Mouse (Mus musculus) heart, adult 2 months (tissue): ENCODE measurements around the gene Gpr22. TPM values are rescaled to one million over a fixed set of nuclear protein-coding genes. Genes with fewer than 3 reads are reported as not detected.
A peak's percentile ranks its signal among the peaks of the same experiment; 100 is the strongest.

ENCODE experiments used
- DNase-seq, 2 experiments: peaks; one replicate each; pipeline ENCODE4 v3.0.0; 2021
- H3K27ac ChIP-seq: fragments of 200-600 bp; 2 replicates; pipeline ENCODE4 v1.8.1; 2022
- H3K27me3 ChIP-seq: fragments of 200-500 bp; 2 replicates; pipeline ENCODE4 v1.6.1; 2012; ENCODE audit warnings: mild to moderate bottlenecking, low read length, inconsistent platforms, mixed read lengths; ENCODE audit not compliant: control insufficient read depth, insufficient read depth
- H3K36me3 ChIP-seq: fragments of 200-500 bp; 2 replicates; pipeline ENCODE4 v1.6.1; 2012; ENCODE audit warnings: low read length, inconsistent platforms; ENCODE audit not compliant: control insufficient read depth, insufficient read depth
- H3K4me1 ChIP-seq: fragments of 200-500 bp; 2 replicates; pipeline ENCODE4 v1.6.1; 2011; ENCODE audit warnings: low read length; ENCODE audit not compliant: control insufficient read depth, insufficient read depth
- H3K4me3 ChIP-seq: fragments of 200-600 bp; 2 replicates; pipeline ENCODE4 v1.8.1; 2022
- H3K79me2 ChIP-seq: fragments of 200-500 bp; replicated peaks from 2 replicates; pipeline ENCODE4 v1.6.1; 2012; ENCODE audit warnings: mild to moderate bottlenecking, inconsistent platforms, low read length, moderate library complexity, mixed read lengths; ENCODE audit not compliant: control insufficient read depth, insufficient read depth
- H3K9ac ChIP-seq: fragments of 200-500 bp; 2 replicates; pipeline ENCODE4 v1.6.1; 2012; ENCODE audit warnings: low read depth, mild to moderate bottlenecking, control low read depth, inconsistent platforms, low read length, mixed read lengths
- CTCF ChIP-seq: fragments of 200-600 bp; IDR thresholded peaks from 2 replicates; pipeline ENCODE4 v1.8.1; 2022; ENCODE audit warnings: antibody characterized with exemption, mild to moderate bottlenecking, moderate library complexity
- EP300 ChIP-seq: fragments of 200-500 bp; IDR thresholded peaks from 2 replicates; pipeline ENCODE4 v1.6.1; 2011; ENCODE audit warnings: low read depth, low read length, control low read depth; ENCODE audit not compliant: insufficient read depth
- POLR2A ChIP-seq: fragments of 200-500 bp; IDR thresholded peaks from 2 replicates; pipeline ENCODE4 v1.6.1; 2011; ENCODE audit warnings: mild to moderate bottlenecking, low read depth, low read length, control low read depth; ENCODE audit not compliant: insufficient read depth
- WGBS: fragments of 180-500 bp; shearing (Covaris S2); methylation state at CpG from one replicate; pipeline ENCODE4 v1.1.7; 2018; 5-methylcytosine and 5-hydroxymethylcytosine counted together
- intact Hi-C: fragments of 180-260 bp; cut with DNase I; formaldehyde crosslinking; loops from one replicate; pipeline ENCODE4 v1.15.1; 2025
- long read RNA-seq: library from polyadenylated mRNA; stranded (forward); transcript quantifications from one replicate; pipeline ENCODE4 v2.0.0, GENCODE M21; 2021
- polyA plus RNA-seq: library from polyadenylated mRNA; depleted of rRNA; stranded (reverse); fragments of >200 nt; gene quantifications from 2 replicates; pipeline ENCODE4 v1.2.3, GENCODE M21; 2012; rRNA removed
- total RNA-seq, 2 experiments: library from RNA; stranded (reverse); gene quantifications; 2 replicates each; pipeline ENCODE4 v1.2.3; 2021

Gene Gpr22
- 10 to 100 TPM; 19.0 to 29.6 TPM for total RNA-seq
- 12.4 and 37.9 TPM in 2 replicates for polyA plus RNA-seq
- long read RNA-seq, full-length matches to known transcripts: 6 of 40 reads
- long read RNA-seq, partial matches to known transcripts: 0 of 40 reads
- long read RNA-seq, other reads (novel, unspliced or antisense): 34 of 40 reads

GRCm38 (mm10) chr12:31713600-31713999 lies at the start of gene Gpr22:
Gpr22 (minus strand) TSS chr12:31713947.
- intact Hi-C loops: loop anchor here (10.0 kb wide), 2 partner anchors 149 to 339 kb away; no protein-coding TSS in a partner anchor
- Histone ChIP-seq H3K27ac (peak within 1 kb of the TSS; percentile 56), H3K9ac (peak within 1 kb of the TSS; percentile 64), H3K4me1 (no peaks in the 10 kb centered on the region; the same call in 1 of the 2 replicates), H3K4me3 (peak within 1 kb of the TSS; percentile 37), H3K27me3 (no peaks in the 10 kb centered on the region), H3K79me2 (no peaks in the 10 kb centered on the region), H3K36me3 (peaks cover 5% of the 10 kb centered on the region)
- 32% methylated on average over 6 of the region's 6 CpGs for WGBS
- TF ChIP-seq POLR2A (peak; percentile 59; the same call in 1 of the 2 replicates), CTCF (no peak), EP300 (no peak)
- no peak for DNase-seq

GRCm38 (mm10) chr12:31755885-31756755 lies 42.4 kb upstream of the Gpr22 start:
- intact Hi-C loops: no loop called here

GRCm38 (mm10) chr12:31754465-31754864 lies 40.7 kb upstream of the Gpr22 start:
- Histone ChIP-seq H3K4me3 (no peak overlapping the region), H3K79me2 (no peaks in the 10 kb centered on the region), H3K36me3 (no peaks in the 10 kb centered on the region), H3K27ac (no peak overlapping the region), H3K9ac (no peak overlapping the region), H3K4me1 (peaks cover 3% of the 10 kb centered on the region), H3K27me3 (no peaks in the 10 kb centered on the region)
- no peak for DNase-seq
- WGBS: 84% methylated on average over 2 of the region's 2 CpGs
- TF ChIP-seq POLR2A (no peak), EP300 (no peak), CTCF (no peak)
- intact Hi-C loops: no loop called here

More at GRCm38 (mm10) chr12:31755885-31756755, 42.4 kb upstream of the Gpr22 start:
- 47% methylated on average over 2 of the region's 2 CpGs for WGBS
- no peaks in the 10 kb centered on the region for H3K79me2 ChIP-seq
- no peak overlapping the region for H3K9ac ChIP-seq
- no peak overlapping the region for H3K4me3 ChIP-seq
- TF ChIP-seq CTCF: no peak
- no peak for TF ChIP-seq POLR2A
- TF ChIP-seq EP300: no peak
- H3K27me3 ChIP-seq: no peaks in the 10 kb centered on the region
- H3K4me1 ChIP-seq: peaks cover 3% of the 10 kb centered on the region
- DNase-seq: no peak
- no peaks in the 10 kb centered on the region for H3K36me3 ChIP-seq
- H3K27ac ChIP-seq: no peak overlapping the region

- H3K4me1 ChIP-seq: no peaks in the 10 kb centered on the region
- H3K79me2 ChIP-seq: no peaks in the 10 kb centered on the region
- WGBS: 98% methylated on average over 4 of the region's 4 CpGs
- no peaks in the 10 kb centered on the region for H3K27me3 ChIP-seq
- no peak for DNase-seq
- TF ChIP-seq CTCF: no peak
- TF ChIP-seq EP300: no peak
- TF ChIP-seq POLR2A: no peak
- intact Hi-C loops: no loop called here
- no peak overlapping the region for H3K9ac ChIP-seq
- no peak overlapping the region for H3K27ac ChIP-seq
- H3K36me3 ChIP-seq: no peaks in the 10 kb centered on the region
- no peak overlapping the region for H3K4me3 ChIP-seq
Observed at GRCm38 (mm10) chr12:31749846-31750245, 36.1 kb upstream of the Gpr22 start.

GRCm38 (mm10) chr12:31747301-31747700 lies 33.6 kb upstream of the Gpr22 start:
- H3K9ac ChIP-seq: no peak overlapping the region
- H3K4me3 ChIP-seq: no peak overlapping the region
- no peaks in the 10 kb centered on the region for H3K27me3 ChIP-seq
- peaks cover 3% of the 10 kb centered on the region; the same call in 1 of the 2 replicates for H3K79me2 ChIP-seq
- WGBS: 87% methylated on average over 8 of the region's 8 CpGs
- intact Hi-C loops: no loop called here
- DNase-seq: no peak
- no peaks in the 10 kb centered on the region for H3K36me3 ChIP-seq
- TF ChIP-seq EP300 (no peak), POLR2A (no peak), CTCF (no peak)
- H3K27ac ChIP-seq: no peak overlapping the region
- no peaks in the 10 kb centered on the region for H3K4me1 ChIP-seq

- intact Hi-C loops: no loop called here
- WGBS: 81% methylated on average over 2 of the region's 2 CpGs
- Histone ChIP-seq H3K79me2 (no peaks in the 10 kb centered on the region), H3K36me3 (no peaks in the 10 kb centered on the region), H3K4me1 (no peaks in the 10 kb centered on the region; the same call in 1 of the 2 replicates), H3K27me3 (no peaks in the 10 kb centered on the region), H3K27ac (no peak overlapping the region), H3K4me3 (no peak overlapping the region), H3K9ac (no peak overlapping the region)
- no peak for DNase-seq
- TF ChIP-seq POLR2A: no peak
- no peak for TF ChIP-seq CTCF
- no peak for TF ChIP-seq EP300
Observed at GRCm38 (mm10) chr12:31734616-31735015, 20.9 kb upstream of the Gpr22 start.
